Mouse (Mus musculus) granulocyte monocyte progenitor cell, adult 5-6 weeks (primary cell): ENCODE data around the gene Zfp760. TPM values are rescaled to one million over a fixed set of nuclear protein-coding genes. Genes with fewer than 3 reads are reported as not detected.

Experiments
- total RNA-seq, 2 experiments: library from RNA; stranded (forward) in 1 of 2; stranded (reverse) in 1 of 2; fragments of 200-712, 200-1000 nt in 1 of 2; fragments of >200 nt in 1 of 2; fragmentation: Nextera tagmentation in 1 of 2; gene quantifications; 2 replicates each; pipeline ENCODE4 v1.2.3; 2014 to 2017

The Zfp760 gene
- total RNA-seq, 2 experiments from 2014 or later: 5.4 to 5.5 TPM

Other genes starting within 250 kb of the Zfp760 start
- gene Zfp53, start 218.7 kb upstream of the Zfp760 start, total RNA-seq (2014; fragmentation: Nextera tagmentation): 10.9 and 14.4 TPM in 2 replicates
- 10.4 and 15.8 TPM in 2 replicates for gene Zfp53, start 218.7 kb upstream of the Zfp760 start, total RNA-seq (2017)
- gene Zfp52, start 172.2 kb upstream of the Zfp760 start, total RNA-seq (2014; fragmentation: Nextera tagmentation): 24.9 and 25.0 TPM in 2 replicates
- 33.6 and 46.7 TPM in 2 replicates for gene Zfp52, start 172.2 kb upstream of the Zfp760 start, total RNA-seq (2017)
- 2.7 and 4.0 TPM in 2 replicates for gene Zfp948, start 140.7 kb upstream of the Zfp760 start, total RNA-seq (2014; fragmentation: Nextera tagmentation)
- 1.9 and 3.6 TPM in 2 replicates for gene Zfp948, start 140.7 kb upstream of the Zfp760 start, total RNA-seq (2017)
- 1.7 and 2.1 TPM in 2 replicates for gene Zfp983, start 57.1 kb upstream of the Zfp760 start, total RNA-seq (2014; fragmentation: Nextera tagmentation)
- 2.7 and 3.9 TPM in 2 replicates for gene Zfp983, start 57.1 kb upstream of the Zfp760 start, total RNA-seq (2017)
- not detected in 2 replicates for gene Gm10226, start 15.9 kb upstream of the Zfp760 start, total RNA-seq (2014; fragmentation: Nextera tagmentation)
- gene Gm10226, start 15.9 kb upstream of the Zfp760 start, total RNA-seq (2017): 16.5 and 36.7 TPM in 2 replicates
- gene Zfp229, start 23.1 kb downstream of the Zfp760 start, total RNA-seq (2014; fragmentation: Nextera tagmentation): 2.3 and 5.6 TPM in 2 replicates
- gene Zfp229, start 23.1 kb downstream of the Zfp760 start, total RNA-seq (2017): 5.2 and 5.6 TPM in 2 replicates
- gene Zfp820, start 138.0 kb downstream of the Zfp760 start, total RNA-seq (2014; fragmentation: Nextera tagmentation): 3.0 and 5.5 TPM in 2 replicates
- gene Zfp820, start 138.0 kb downstream of the Zfp760 start, total RNA-seq (2017): 2.6 and 5.2 TPM in 2 replicates
- 5.4 and 13.7 TPM in 2 replicates for gene Zfp995, start 202.2 kb downstream of the Zfp760 start, total RNA-seq (2014; fragmentation: Nextera tagmentation)
- 7.9 and 9.1 TPM in 2 replicates for gene Zfp995, start 202.2 kb downstream of the Zfp760 start, total RNA-seq (2017)